Mouse (Mus musculus): ENCODE measurements at regions not wholly inside any gene's neighbourhood (a gene's known extent, or its start where the extent isn't known, plus 50 kb on each side); places are given as distances from the start of the nearest gene placed in this dataset.

DNA sequence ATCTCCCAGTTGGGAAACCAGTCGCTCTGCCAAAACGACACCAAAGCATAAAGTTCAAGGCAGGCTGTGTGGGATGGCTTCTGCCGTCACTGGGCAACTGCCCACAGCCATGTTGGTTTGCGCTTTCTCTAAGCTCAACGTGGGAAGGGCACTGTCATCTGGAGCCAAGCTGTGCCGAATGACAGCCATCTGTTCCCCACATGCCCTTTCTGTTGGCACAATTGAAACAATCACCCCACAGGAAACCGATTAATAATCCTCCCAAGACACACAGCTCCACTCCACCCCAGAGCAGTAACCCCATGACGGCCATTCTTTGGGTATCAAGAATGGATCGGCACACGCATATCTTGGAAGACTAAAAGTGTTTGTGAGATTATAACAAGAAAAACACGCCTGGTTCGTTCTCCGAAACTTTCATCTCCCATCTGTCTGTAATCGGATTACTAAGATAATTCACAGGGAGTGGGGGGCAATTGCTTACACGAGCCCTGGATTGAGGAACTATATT, 52.0 kb upstream of the Foxn2 start:
- H3K9ac ChIP-seq = no peak overlapping the region
- H3K4me3 ChIP-seq (replicated peaks) = no peak overlapping the region
- 76% methylated on average over 15 of the region's 15 CpGs for WGBS (ENCODE audit: insufficient replicate concordance)
- H3K4me1 ChIP-seq (replicated peaks) = no peaks in the 10 kb centered on the region
- no peak overlapping the region for H3K27ac ChIP-seq
- ATAC-seq (ENCODE audit: low read depth) = no peak
- DNase-seq = no peak
- H3K36me3 ChIP-seq = no peaks in the 10 kb centered on the region
- no peak overlapping the region for H3K4me2 ChIP-seq
- H3K9me3 ChIP-seq (replicated peaks) = no peaks in the 10 kb centered on the region
- H3K27me3 ChIP-seq = no peaks in the 10 kb centered on the region

DNA sequence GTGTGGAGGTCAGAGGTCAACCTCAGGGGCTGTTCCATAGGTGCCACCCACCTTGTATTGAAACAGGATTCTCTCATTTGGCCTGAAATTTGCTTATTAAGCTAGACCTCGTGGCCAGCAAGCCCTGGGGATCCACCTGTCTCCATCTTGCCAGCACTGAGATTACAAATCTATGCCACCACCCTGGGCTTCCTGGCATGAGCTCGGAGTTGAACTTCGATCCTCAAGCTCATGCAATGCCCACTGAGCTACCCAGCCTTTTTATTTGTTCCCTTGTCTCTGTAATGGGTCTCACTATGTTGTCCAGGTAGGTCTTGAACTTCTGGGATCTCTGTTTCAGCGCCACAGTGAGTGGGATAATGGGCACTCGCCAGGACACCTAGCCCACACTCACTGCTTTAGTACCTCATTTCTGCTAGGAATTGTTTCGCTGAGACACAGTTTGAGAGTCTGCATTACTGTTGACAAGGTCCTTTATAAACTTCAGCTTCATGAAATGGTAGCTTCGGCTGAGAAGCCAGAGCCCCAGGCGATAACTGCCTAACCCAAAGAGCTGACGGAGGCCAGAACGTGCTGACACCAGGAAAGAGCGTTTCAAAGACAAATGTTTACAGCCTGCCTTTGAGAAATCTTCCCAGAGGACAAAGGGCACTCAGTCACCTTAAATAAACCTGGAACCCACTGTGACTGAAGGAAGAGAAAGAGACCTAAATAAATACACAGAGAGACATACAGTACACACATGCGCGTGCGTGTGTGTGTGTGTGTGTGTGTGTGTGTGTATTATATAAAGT, 50.6 kb upstream of the Foxn2 start:
- ATAC-seq (ENCODE audit: low read depth) (no peak), DNase-seq (no peak)
- Histone ChIP-seq H3K9ac (no peak overlapping the region), H3K36me3 (no peaks in the 10 kb centered on the region), H3K4me3 (replicated peaks) (no peak overlapping the region), H3K27me3 (no peaks in the 10 kb centered on the region), H3K27ac (no peak overlapping the region), H3K4me1 (replicated peaks) (no peaks in the 10 kb centered on the region), H3K9me3 (replicated peaks) (no peaks in the 10 kb centered on the region), H3K4me2 (no peak overlapping the region)
- WGBS (ENCODE audit: insufficient replicate concordance) = 57% methylated on average over 14 of the region's 14 CpGs
